Mouse (Mus musculus): ENCODE results near the gene Ank3.

Ank3 gene

DNA sequence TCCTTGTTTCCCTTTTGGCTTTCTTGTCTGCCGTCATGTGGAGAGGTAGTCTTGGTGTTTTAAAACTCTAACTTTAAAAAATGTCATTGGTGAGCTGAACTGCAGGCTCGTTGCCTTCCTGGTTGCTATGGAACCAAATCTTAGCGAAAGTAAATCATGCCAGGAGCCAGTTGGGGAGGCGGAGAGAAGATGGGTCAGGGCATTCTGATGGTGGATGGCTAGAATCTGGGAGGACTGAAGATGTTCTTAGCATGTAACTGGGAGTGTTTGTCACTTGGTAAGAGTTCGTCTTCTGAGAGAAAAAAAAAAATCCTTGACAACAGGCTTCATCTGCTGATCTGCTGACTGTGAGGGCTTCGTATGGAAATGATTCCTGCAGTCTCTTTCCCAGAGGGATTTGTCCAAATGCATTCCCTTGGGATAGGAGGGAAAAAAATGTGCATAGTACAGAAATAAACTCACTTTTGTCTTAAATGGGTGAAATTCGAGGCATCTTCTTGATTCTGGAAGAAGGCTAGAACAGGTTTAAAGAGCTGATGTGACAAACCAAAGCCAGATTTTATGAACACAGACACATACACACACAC, 232.3 kb downstream of the Ank3 start:
- DNase-seq = no peak

GRCm38 (mm10) chr10:69632885-69633284, 234.3 kb downstream of the Ank3 start:
- DNase-seq = no peak

GRCm38 (mm10) chr10:69634891-69635290, 236.3 kb downstream of the Ank3 start:
- no peak for DNase-seq

DNA sequence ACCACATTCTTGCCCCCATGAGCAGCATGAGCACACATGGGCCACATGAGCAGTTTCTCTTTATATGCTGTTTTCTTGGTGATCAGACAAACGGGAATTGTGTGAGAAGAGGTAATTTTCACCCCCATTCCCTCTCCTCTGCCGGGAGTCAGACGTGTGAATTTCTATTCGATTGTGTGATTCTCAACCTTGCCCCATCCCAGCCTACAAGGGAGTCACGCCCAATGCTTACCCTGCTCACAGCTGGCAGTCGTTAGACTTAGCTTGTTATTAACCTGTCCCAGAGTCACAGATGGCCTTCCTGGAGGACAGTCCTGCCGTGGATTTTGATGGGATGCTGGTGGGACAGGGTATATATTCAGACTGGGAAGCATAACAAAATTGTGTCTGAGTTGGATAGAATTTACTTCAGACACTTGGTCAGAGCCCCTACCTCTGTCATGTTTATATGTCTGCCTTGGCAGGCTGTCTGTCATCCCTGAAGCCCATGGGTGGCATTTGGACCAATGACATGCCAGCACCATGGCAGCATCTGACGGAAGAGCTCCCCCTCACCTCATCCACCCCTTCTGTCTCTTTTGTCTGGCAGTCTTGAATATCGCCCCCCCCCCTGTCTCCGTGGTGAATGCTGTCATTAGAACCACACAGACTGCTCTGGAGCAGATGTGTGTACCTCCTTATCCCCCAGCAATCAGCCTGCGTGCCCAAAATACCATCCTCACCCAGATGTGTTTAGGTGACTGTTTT, 237.5 kb downstream of the Ank3 start:
- DNase-seq = no peak

GRCm38 (mm10) chr10:69639138-69639537, 240.6 kb downstream of the Ank3 start:
- DNase-seq = no peak

DNA sequence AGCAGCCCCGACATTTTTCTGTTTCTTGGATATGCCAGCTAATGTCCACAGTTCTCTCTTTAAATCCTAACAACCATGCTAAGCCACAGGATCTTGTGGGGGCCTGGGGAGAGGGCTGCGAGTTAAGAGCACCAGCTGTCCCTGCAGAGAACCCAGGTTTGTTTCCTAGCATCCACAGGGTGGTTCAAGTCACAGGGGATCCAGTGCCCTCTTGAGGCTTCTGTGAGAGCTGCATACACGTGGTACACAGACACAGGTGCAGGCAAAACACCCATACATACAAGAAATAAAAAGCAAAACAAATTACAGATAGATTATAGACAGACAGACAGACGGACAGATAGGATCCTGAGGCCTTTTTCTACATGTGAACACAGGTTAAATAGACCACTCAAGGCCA, 242.0 kb downstream of the Ank3 start:
- no peak for DNase-seq

DNA sequence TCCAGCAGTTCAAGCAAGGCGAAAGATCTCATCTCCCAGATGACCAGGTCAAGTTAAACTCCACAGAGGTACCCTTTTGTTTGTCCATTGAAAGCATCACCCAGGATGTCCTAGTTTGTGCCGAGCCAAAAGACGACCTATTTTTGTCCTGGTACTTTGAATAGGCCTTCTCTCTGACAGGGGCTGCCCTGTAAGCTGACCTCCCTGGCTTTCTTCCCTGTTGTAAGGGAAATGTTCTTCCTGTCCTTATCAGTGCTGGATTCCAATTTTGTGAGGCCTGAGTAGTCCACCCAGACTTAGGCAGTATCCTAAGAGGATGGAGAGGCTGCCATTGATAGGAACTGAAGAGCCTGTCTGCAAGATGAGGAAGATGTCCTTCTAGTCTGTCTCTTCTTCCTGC, 244.9 kb downstream of the Ank3 start:
- no peak for DNase-seq

- peak; percentile 38 for DNase-seq
These were observed 245.4 kb downstream of the Ank3 start for GRCm38 (mm10) chr10:69643986-69644385.

GRCm38 (mm10) chr10:69645311-69645802, 246.8 kb downstream of the Ank3 start:
- DNase-seq = no peak

- no peak for DNase-seq
These were observed 247.4 kb downstream of the Ank3 start for GRCm38 (mm10) chr10:69645929-69646328.

DNA sequence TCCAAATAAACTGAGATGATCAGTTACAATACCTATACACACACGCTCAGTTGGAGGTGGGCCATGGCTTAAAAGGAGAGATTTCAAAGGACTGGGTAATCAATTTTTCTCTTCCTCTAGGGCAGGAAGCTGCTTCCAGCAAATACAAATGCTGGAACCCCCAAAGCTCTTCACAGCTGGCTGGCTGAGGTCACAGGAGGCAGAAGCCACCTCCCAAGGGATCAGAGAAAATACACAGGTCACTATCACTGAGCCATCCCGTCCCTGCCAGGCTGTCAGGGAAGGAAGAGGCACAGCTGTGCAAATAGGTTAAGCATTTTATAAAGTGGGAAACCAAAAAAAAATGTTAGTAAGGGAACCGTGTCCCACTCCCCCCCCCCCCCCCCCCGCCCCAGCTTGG, 251.5 kb downstream of the Ank3 start:
- DNase-seq = no peak

DNA sequence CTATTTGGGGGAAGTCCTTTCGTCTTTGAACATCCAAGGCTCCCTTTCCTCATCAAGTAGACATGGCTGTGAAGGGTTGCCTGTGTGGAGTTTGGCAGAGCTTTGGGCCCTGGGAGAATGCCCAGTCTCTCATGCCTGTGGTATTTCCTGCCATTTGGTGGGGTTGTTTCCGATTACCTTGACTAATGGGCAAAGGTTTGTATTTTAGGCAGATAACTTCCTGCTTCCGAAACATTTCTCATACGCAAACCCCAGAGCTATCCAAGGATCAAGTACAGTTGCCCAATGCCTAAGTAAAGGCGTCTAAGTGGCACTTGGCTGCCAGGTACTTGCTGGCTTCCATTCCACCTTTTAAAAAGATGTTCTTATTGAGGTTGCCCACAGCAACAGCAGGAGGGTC, 254.1 kb downstream of the Ank3 start:
- no peak for DNase-seq

DNA sequence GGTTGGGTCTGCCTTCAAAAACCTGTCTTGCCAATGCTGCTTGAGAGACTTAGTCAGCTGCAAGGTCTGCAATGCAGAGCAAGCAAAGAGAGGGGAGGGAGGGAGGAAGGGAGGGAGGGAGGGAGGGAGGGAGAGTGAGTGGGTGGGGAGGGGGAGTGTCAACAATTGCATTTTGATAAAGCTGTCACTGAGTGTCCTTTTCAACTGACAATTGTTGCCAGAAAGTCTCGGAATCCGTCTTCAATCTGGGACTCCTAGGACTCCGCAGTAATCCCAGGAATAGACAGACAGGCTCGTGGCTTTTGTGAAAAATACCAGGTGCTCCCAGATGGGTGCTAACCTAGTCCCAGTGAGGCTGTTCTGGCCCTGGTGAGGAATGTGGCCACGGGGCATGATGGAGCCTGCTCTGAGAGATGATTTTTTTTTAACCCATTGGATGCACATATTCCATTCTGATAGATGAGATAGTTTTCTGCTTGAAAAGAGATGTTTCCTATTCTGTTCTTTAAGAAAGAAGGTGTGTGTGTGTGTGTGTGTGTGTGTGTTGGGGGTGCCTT, 254.6 kb downstream of the Ank3 start:
- DNase-seq = no peak

GRCm38 (mm10) chr10:69654176-69654575, 255.6 kb downstream of the Ank3 start:
- no peak for DNase-seq

- peak; percentile 77 for DNase-seq
These were observed 256.5 kb downstream of the Ank3 start for GRCm38 (mm10) chr10:69654866-69655633.

DNA sequence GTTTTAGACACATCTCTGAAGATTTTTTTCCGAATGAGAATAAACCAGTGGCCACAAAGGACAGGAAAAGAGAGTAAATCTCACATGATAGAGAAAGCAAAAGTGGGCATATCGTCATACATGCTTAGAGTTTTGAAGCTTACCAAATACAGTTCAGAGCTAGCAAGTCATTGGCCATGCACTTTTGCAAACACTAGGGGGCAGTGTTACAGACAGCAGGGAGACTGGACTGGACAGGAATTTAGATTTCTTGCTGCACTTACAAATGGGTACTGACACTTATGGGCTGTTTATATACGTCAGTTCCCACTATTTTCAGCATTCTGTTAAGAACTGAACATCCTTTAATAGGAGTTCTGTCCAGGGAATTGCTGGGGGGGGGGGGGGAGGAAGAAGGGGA, 257.7 kb downstream of the Ank3 start:
- DNase-seq = peak; percentile 69

GRCm38 (mm10) chr10:69659818-69660217, 261.2 kb downstream of the Ank3 start:
- no peak for DNase-seq

DNA sequence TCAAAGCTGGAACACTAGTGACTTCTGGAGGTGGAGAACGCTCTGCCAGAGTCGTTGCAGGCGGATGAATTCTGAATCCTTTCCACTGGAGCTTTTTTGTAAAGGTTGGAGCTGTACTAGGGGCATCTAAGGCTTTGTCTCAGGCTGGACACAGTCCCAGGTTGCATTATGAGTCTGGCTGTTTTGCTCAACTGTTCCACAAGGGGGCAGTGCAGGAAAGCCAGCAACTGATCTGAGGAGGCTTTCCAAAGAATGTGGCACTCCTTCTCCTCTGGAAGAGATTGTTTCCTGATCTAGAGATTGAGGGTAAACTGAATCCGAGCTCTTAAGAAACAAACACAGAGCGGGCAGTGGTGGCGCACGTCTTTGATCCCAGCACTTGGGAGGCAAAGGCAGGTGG, 263.8 kb downstream of the Ank3 start:
- DNase-seq = peak; percentile 84

DNA sequence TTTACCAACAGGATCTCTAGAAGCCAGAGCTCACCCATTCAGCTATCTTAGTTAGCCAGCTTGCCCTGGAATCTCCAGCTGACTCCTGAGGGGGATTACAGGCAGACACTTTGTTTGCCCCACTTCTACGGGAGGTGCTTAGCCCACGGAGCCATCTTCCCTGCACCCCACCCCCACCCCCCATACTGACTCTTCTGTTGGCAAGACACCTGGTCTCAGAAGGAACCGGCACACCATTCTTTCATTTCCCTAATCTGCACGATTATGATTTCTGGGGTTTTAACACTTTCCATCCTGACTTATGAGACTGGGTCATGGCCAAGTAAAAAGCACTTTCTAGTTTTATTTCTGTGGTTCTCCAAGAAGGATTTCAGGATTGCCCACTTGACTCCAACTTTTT, 268.9 kb downstream of the Ank3 start:
- no peak for DNase-seq

DNA sequence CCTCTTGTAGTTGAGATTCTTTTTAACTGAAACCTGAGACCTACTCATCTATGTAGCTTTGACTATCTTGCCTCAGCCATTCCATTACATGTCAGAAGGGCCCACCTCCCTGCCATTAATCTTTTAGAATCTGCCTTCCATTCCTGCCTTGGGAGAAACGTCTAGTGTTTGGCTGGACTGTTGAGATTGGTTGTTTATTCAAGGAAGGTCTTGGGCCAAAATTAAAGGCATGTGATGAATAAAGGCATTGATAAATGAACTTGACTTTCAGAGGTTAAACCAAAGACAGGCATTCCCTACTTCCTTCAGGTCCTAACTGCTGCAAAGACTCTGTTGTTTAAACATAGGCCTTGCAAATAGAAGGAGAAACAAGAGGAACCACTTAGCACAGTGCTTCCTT, 271.9 kb downstream of the Ank3 start:
- no peak for DNase-seq

- no peak for DNase-seq
These were observed 272.4 kb downstream of the Ank3 start for GRCm38 (mm10) chr10:69670959-69671358.

- no peak for DNase-seq
These were observed 272.9 kb downstream of the Ank3 start for GRCm38 (mm10) chr10:69671505-69671904.

DNA sequence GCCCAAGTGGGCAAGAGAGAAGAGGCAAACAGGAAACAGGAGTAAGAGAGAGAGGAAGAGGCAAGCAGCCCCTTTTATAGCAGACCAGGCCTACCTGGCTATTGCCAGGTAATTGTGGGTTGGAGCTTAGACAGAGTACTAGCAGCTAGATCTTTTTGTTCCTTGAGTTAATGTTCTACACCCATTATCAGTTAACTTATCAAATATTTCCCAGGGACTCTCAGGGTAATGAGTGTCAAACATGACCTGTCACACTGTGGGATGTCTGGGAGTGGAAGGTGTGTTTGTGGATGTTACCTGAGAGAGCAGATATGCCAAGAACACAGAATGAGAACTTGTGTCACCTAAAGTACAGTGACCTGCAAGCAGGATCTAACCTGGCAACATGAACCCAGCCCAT, 274.0 kb downstream of the Ank3 start:
- no peak for DNase-seq

DNA sequence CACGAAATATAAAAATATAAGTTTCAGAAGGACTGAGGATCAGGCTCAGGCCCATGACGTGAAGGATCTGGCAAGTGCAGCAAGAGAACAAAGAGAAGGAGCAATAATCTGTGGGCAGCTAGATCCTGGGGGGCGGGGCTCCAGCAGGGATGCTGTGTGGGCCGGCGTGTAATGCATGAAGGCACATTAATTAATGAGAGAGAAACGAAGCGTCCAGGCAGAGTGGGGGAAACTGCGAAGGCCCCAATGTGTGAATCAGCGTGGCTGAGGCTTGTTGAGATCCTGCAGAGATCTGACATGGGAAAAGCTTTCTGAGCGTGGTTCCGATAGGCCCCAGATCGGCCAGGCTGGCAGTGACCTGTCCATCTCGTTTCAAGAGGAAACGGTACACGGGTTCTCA, 279.7 kb downstream of the Ank3 start:
- DNase-seq = no peak
